Mouse (Mus musculus): ENCODE data around the gene Gngt1. TPM values are rescaled to one million over a fixed set of nuclear protein-coding genes. Genes with fewer than 3 reads are reported as not detected.
A peak's percentile ranks its signal among the peaks of the same experiment; 100 is the strongest.

The Gngt1 gene
- polyA plus RNA-seq, 1 experiment from 2014 or later, result 0.13 TPM

GRCm38 (mm10) chr6:3988750-3989149, 4.8 kb upstream of the Gngt1 start, which contains the start of gene Tfpi2:
Gene Tfpi2 (minus strand): TSS chr6:3988919.
- no peak for DNase-seq (ENCODE audit: low spot score)
- Histone ChIP-seq H3K27me3 (ENCODE audit: control insufficient read depth, insufficient read depth, low read length) (no peaks in the 10 kb centered on the region), H3K4me1 (replicated peaks; ENCODE audit: control insufficient read depth, insufficient read depth) (no peaks in the 10 kb centered on the region), H3K36me3 (ENCODE audit: control insufficient read depth, insufficient read depth, low read length) (no peaks in the 10 kb centered on the region), H3K9me3 (ENCODE audit: control insufficient read depth, low read length) (no peaks in the 10 kb centered on the region), H3K4me3 (ENCODE audit: low read depth, low read length) (no peak within 1 kb of the TSS), H3K9ac (ENCODE audit: low read length) (no peak within 1 kb of the TSS), H3K27ac (replicated peaks) (no peak within 1 kb of the TSS), H3K4me2 (replicated peaks; ENCODE audit: low read depth) (no peak within 1 kb of the TSS)
- TF ChIP-seq EP300 (optimal IDR thresholded peaks at IDR 0.05) (no peak), CTCF (IDR thresholded peaks at IDR 0.05; ENCODE audit: low read depth) (no peak)
- 65% methylated on average over 3 of the region's 3 CpGs for whole genome bisulfite sequencing
- no peak for ATAC-seq (ENCODE audit: low FRiP score, low TSS enrichment)

GRCm38 (mm10) chr6:3998089-3998488, 4.5 kb downstream of the Gngt1 start:
- Histone ChIP-seq H3K9me3 (ENCODE audit: control insufficient read depth, low read length) (no peaks in the 10 kb centered on the region), H3K4me1 (replicated peaks; ENCODE audit: control insufficient read depth, insufficient read depth) (no peaks in the 10 kb centered on the region), H3K4me2 (replicated peaks; ENCODE audit: low read depth) (no peak overlapping the region), H3K27ac (replicated peaks) (no peak overlapping the region), H3K9ac (ENCODE audit: low read length) (no peak overlapping the region), H3K27me3 (ENCODE audit: control insufficient read depth, insufficient read depth, low read length) (no peaks in the 10 kb centered on the region), H3K36me3 (ENCODE audit: control insufficient read depth, insufficient read depth, low read length) (no peaks in the 10 kb centered on the region), H3K4me3 (ENCODE audit: low read depth, low read length) (no peak overlapping the region)
- 70% methylated on average over 4 of the region's 4 CpGs for WGBS
- ATAC-seq (ENCODE audit: low FRiP score, low TSS enrichment) (no peak), DNase-seq (ENCODE audit: low spot score) (no peak)
- TF ChIP-seq CTCF (IDR thresholded peaks at IDR 0.05; ENCODE audit: low read depth), result no peak
- no peak for TF ChIP-seq EP300 (optimal IDR thresholded peaks at IDR 0.05)

- H3K4me2 ChIP-seq (replicated peaks; ENCODE audit: low read depth), result no peak overlapping the region
- no peaks in the 10 kb centered on the region for H3K9me3 ChIP-seq (ENCODE audit: control insufficient read depth, low read length)
- H3K4me3 ChIP-seq (ENCODE audit: low read depth, low read length), result no peak overlapping the region
- DNase-seq (ENCODE audit: low spot score) (no peak), ATAC-seq (ENCODE audit: low FRiP score, low TSS enrichment) (no peak)
- no peak overlapping the region for H3K27ac ChIP-seq (replicated peaks)
- no peaks in the 10 kb centered on the region for H3K36me3 ChIP-seq (ENCODE audit: control insufficient read depth, insufficient read depth, low read length)
- no peak overlapping the region for H3K9ac ChIP-seq (ENCODE audit: low read length)
- 64% methylated on average over 6 of the region's 6 CpGs for WGBS
- H3K27me3 ChIP-seq (ENCODE audit: control insufficient read depth, insufficient read depth, low read length), result no peaks in the 10 kb centered on the region
- H3K4me1 ChIP-seq (replicated peaks; ENCODE audit: control insufficient read depth, insufficient read depth), result no peaks in the 10 kb centered on the region
- TF ChIP-seq CTCF (IDR thresholded peaks at IDR 0.05; ENCODE audit: low read depth) (no peak), EP300 (optimal IDR thresholded peaks at IDR 0.05) (no peak)
Measured at GRCm38 (mm10) chr6:3999296-3999695, 5.7 kb downstream of the Gngt1 start.

- Histone ChIP-seq H3K4me2 (replicated peaks; ENCODE audit: low read depth) (no peak overlapping the region), H3K27ac (replicated peaks) (no peak overlapping the region), H3K27me3 (ENCODE audit: control insufficient read depth, insufficient read depth, low read length) (no peaks in the 10 kb centered on the region), H3K4me1 (replicated peaks; ENCODE audit: control insufficient read depth, insufficient read depth) (no peaks in the 10 kb centered on the region), H3K9me3 (ENCODE audit: control insufficient read depth, low read length) (no peaks in the 10 kb centered on the region), H3K4me3 (ENCODE audit: low read depth, low read length) (no peak overlapping the region), H3K9ac (ENCODE audit: low read length) (no peak overlapping the region), H3K36me3 (ENCODE audit: control insufficient read depth, insufficient read depth, low read length) (no peaks in the 10 kb centered on the region)
- ATAC-seq (ENCODE audit: low FRiP score, low TSS enrichment) (no peak), DNase-seq (ENCODE audit: low spot score) (no peak)
- TF ChIP-seq EP300 (optimal IDR thresholded peaks at IDR 0.05) (no peak), CTCF (IDR thresholded peaks at IDR 0.05; ENCODE audit: low read depth) (no peak)
- WGBS, result 79% methylated on average over 3 of the region's 3 CpGs
Measured at GRCm38 (mm10) chr6:4000716-4001115, 7.1 kb downstream of the Gngt1 start.

- peak overlapping the region; percentile 56 for H3K4me3 ChIP-seq (ENCODE audit: low read depth, low read length)
- 25% methylated on average over 4 of the region's 4 CpGs for WGBS
- peak; percentile 52; the same call in 1 of the 2 replicates for ATAC-seq (ENCODE audit: low FRiP score, low TSS enrichment)
Measured at GRCm38 (mm10) chr6:4003445-4003844, 9.9 kb downstream of the Gngt1 start.

GRCm38 (mm10) chr6:4003890-4004306, 10.3 kb downstream of the Gngt1 start, which contains the start of gene Gng11:
Gene Gng11 (plus strand): TSS chr6:4003904.
- no peaks in the 10 kb centered on the region for H3K9me3 ChIP-seq (ENCODE audit: control insufficient read depth, low read length)
- DNase-seq (ENCODE audit: low spot score) (peak; percentile 59), ATAC-seq (ENCODE audit: low FRiP score, low TSS enrichment) (peak; percentile 88)
- H3K27ac ChIP-seq (replicated peaks), result peak within 1 kb of the TSS; percentile 90
- H3K4me1 ChIP-seq (replicated peaks; ENCODE audit: control insufficient read depth, insufficient read depth), result no peaks in the 10 kb centered on the region
- TF ChIP-seq CTCF (IDR thresholded peaks at IDR 0.05; ENCODE audit: low read depth) (no peak; the same call in 1 of the 2 replicates), EP300 (optimal IDR thresholded peaks at IDR 0.05) (no peak)
- no peaks in the 10 kb centered on the region for H3K27me3 ChIP-seq (ENCODE audit: control insufficient read depth, insufficient read depth, low read length)
- WGBS, result 2% methylated on average over 19 of the region's 19 CpGs
- peak within 1 kb of the TSS; percentile 81 for H3K9ac ChIP-seq (ENCODE audit: low read length)
- H3K4me3 ChIP-seq (ENCODE audit: low read depth, low read length), result peak within 1 kb of the TSS; percentile 56
- no peaks in the 10 kb centered on the region for H3K36me3 ChIP-seq (ENCODE audit: control insufficient read depth, insufficient read depth, low read length)
- H3K4me2 ChIP-seq (replicated peaks; ENCODE audit: low read depth), result peak within 1 kb of the TSS; percentile 74

More at GRCm38 (mm10) chr6:4003445-4003844, 9.9 kb downstream of the Gngt1 start:
- Histone ChIP-seq H3K27me3 (ENCODE audit: control insufficient read depth, insufficient read depth, low read length) (no peaks in the 10 kb centered on the region), H3K4me2 (replicated peaks; ENCODE audit: low read depth) (peak overlapping the region; percentile 74), H3K36me3 (ENCODE audit: control insufficient read depth, insufficient read depth, low read length) (no peaks in the 10 kb centered on the region), H3K9me3 (ENCODE audit: control insufficient read depth, low read length) (no peaks in the 10 kb centered on the region), H3K4me1 (replicated peaks; ENCODE audit: control insufficient read depth, insufficient read depth) (no peaks in the 10 kb centered on the region), H3K27ac (replicated peaks) (peak overlapping the region; percentile 90), H3K9ac (ENCODE audit: low read length) (no peak overlapping the region; the same call in 1 of the 2 replicates)
- TF ChIP-seq CTCF (IDR thresholded peaks at IDR 0.05; ENCODE audit: low read depth), result no peak
- no peak for TF ChIP-seq EP300 (optimal IDR thresholded peaks at IDR 0.05)
- DNase-seq (ENCODE audit: low spot score), result no peak
